Mouse (Mus musculus) liver, embryonic 14.5 days (tissue): ENCODE results near the gene Trp53tg5. TPM values are rescaled to one million over a fixed set of nuclear protein-coding genes. Genes with fewer than 3 reads are reported as not detected.

ENCODE experiments used
- ATAC-seq: fragments of 200-750 bp; cut with Nextera tagmentation; 2 replicates; pipeline ENCODE4 v1.8.0; 2017; ENCODE audit warnings: moderate number of reproducible peaks, mild to moderate bottlenecking, moderate library complexity; ENCODE audit not compliant: insufficient read depth
- DNase-seq, 3 experiments: peaks; one replicate each; pipeline ENCODE4 v3.0.0-alpha.2; 2012 to 2013; ENCODE audit warnings: low read depth in 3 of 3, low spot score in 3 of 3
- H3K27ac ChIP-seq: fragments of 300-500 bp; sonication (generic); 2 replicates; pipeline ENCODE4 v1.5.1; 2014; ENCODE audit warnings: moderate library complexity, mild to moderate bottlenecking, control low read depth, inconsistent platforms
- H3K27me3 ChIP-seq: fragments of 300-500 bp; sonication (generic); 2 replicates; pipeline ENCODE4 v1.6.1; 2014; ENCODE audit warnings: mild to moderate bottlenecking, low read length, moderate library complexity; ENCODE audit not compliant: control insufficient read depth, insufficient read depth
- H3K36me3 ChIP-seq: fragments of 300-500 bp; sonication (generic); replicated peaks from 2 replicates; pipeline ENCODE4 v1.6.1; 2014; ENCODE audit warnings: low read depth; ENCODE audit not compliant: control insufficient read depth, insufficient read depth
- H3K4me1 ChIP-seq, 2 experiments: fragments of 200-500 bp in 1 of 2; fragments of 300-500 bp in 1 of 2; sonication (generic) in 1 of 2; replicated peaks; 2 replicates each; pipeline ENCODE4 v1.6.1; 2012 to 2014; ENCODE audit warnings: antibody characterized with exemption in 1 of 2, inconsistent platforms in 1 of 2, low read length in 1 of 2; ENCODE audit not compliant: control insufficient read depth in 2 of 2, insufficient read depth in 2 of 2
- H3K4me2 ChIP-seq: fragments of 300-500 bp; sonication (generic); 2 replicates; pipeline ENCODE4 v1.6.1; 2014; ENCODE audit warnings: low read depth, mild to moderate bottlenecking, control low read depth, moderate library complexity
- H3K4me3 ChIP-seq, 2 experiments: fragments of 200-500 bp in 1 of 2; fragments of 300-500 bp in 1 of 2; sonication (generic) in 1 of 2; 2 replicates each; pipeline ENCODE4 v1.5.1; 2012 to 2014; ENCODE audit warnings: low read depth in 2 of 2, low read length in 2 of 2, mild to moderate bottlenecking in 2 of 2, control low read depth in 1 of 2, inconsistent platforms in 1 of 2, moderate library complexity in 1 of 2; ENCODE audit not compliant: insufficient read depth in 1 of 2
- H3K9ac ChIP-seq: fragments of 300-500 bp; sonication (generic); replicated peaks from 2 replicates; pipeline ENCODE4 v1.6.1; 2014; ENCODE audit warnings: mild to moderate bottlenecking, control low read depth, moderate library complexity
- H3K9me3 ChIP-seq: fragments of 300-500 bp; sonication (generic); 2 replicates; pipeline ENCODE4 v1.6.1; 2016; ENCODE audit warnings: low read length, mixed read lengths; ENCODE audit not compliant: control insufficient read depth
- CTCF ChIP-seq: IDR thresholded peaks from 2 replicates; pipeline ENCODE4 v1.5.1; 2016; ENCODE audit warnings: antibody characterized with exemption, low read depth, control low read depth
- EP300 ChIP-seq: IDR thresholded peaks from 2 replicates; pipeline ENCODE4 v1.6.1; 2016; ENCODE audit warnings: antibody characterized with exemption, low read depth
- WGBS: fragments of 180-500 bp; shearing (Covaris S2); extraction: QIAGEN DNeasy Blood & Tissue Kit; methylation state at CpG from one replicate; pipeline ENCODE4 v1.1.7; 2014; ENCODE audit not compliant: insufficient replicate concordance; 5-methylcytosine and 5-hydroxymethylcytosine counted together
- polyA plus RNA-seq, 2 experiments: library from polyadenylated mRNA; depleted of rRNA in 1 of 2; stranded (reverse) in 1 of 2; unstranded in 1 of 2; fragments of >200 nt; fragmentation: Nextera tagmentation in 1 of 2; extraction: Ambion mirVana in 1 of 2; gene quantifications; 2 replicates each; pipeline versions ENCODE4 v1.2.1 to v1.2.3; 2012 to 2014

Gene Trp53tg5
- polyA plus RNA-seq, 2 experiments, result not detected

- no peak for DNase-seq
- H3K4me2 ChIP-seq, result peak within 1 kb of the TSS; percentile 66
- H3K4me3 ChIP-seq, result peak within 1 kb of the TSS; percentile 36 to 59
- H3K9ac ChIP-seq, result no peak within 1 kb of the TSS
- no peak within 1 kb of the TSS for H3K27ac ChIP-seq
- no peak for TF ChIP-seq CTCF
- no peak for TF ChIP-seq EP300
- 4% methylated on average over 26 of the region's 26 CpGs for WGBS
- peaks cover 28% of the 10 kb centered on the region for H3K27me3 ChIP-seq
- H3K4me1 ChIP-seq, result no peaks in the 10 kb centered on the region
- H3K36me3 ChIP-seq, result no peaks in the 10 kb centered on the region
- peak; percentile 31; the same call in 1 of the 2 replicates for ATAC-seq
- no peaks in the 10 kb centered on the region for H3K9me3 ChIP-seq
These were observed 12.2 kb upstream of the Trp53tg5 start, which contains the start of gene Dbndd2 for GRCm38 (mm10) chr2:164485681-164486257. Gene Dbndd2, plus strand, starts transcription at chr2:164486106.

GRCm38 (mm10) chr2:164470254-164470653, 3.3 kb downstream of the Trp53tg5 start:
- Histone ChIP-seq H3K9me3 (no peaks in the 10 kb centered on the region), H3K36me3 (no peaks in the 10 kb centered on the region), H3K4me1 (peaks cover 0 to 4% of the 10 kb centered on the region in 2 experiments; a peak in 1 of 4 replicates), H3K9ac (no peak overlapping the region), H3K4me3 (no peak overlapping the region), H3K27ac (no peak overlapping the region), H3K4me2 (no peak overlapping the region), H3K27me3 (no peaks in the 10 kb centered on the region)
- peak in 2 of 3 experiments; percentile 26 to 37 for DNase-seq
- ATAC-seq, result no peak
- TF ChIP-seq EP300 (no peak), CTCF (peak; percentile 73)
- 16% methylated on average over 10 of the region's 10 CpGs for WGBS

GRCm38 (mm10) chr2:164466787-164467186, 6.7 kb downstream of the Trp53tg5 start:
- TF ChIP-seq CTCF (no peak), EP300 (peak; percentile 39; the same call in 1 of the 2 replicates)
- H3K4me1 ChIP-seq, result peaks cover 4 to 11% of the 10 kb centered on the region in 2 experiments
- H3K9ac ChIP-seq, result no peak overlapping the region
- no peak overlapping the region for H3K4me2 ChIP-seq
- H3K4me3 ChIP-seq, result no peak overlapping the region
- WGBS, result 44% methylated on average over 5 of the region's 5 CpGs
- ATAC-seq (peak; percentile 67), DNase-seq (no peak)
- no peaks in the 10 kb centered on the region for H3K9me3 ChIP-seq
- H3K27ac ChIP-seq, result no peak overlapping the region
- no peaks in the 10 kb centered on the region for H3K27me3 ChIP-seq
- peaks cover 8% of the 10 kb centered on the region for H3K36me3 ChIP-seq

GRCm38 (mm10) chr2:164465161-164465560, 8.4 kb downstream of the Trp53tg5 start:
- H3K4me2 ChIP-seq, result no peak overlapping the region
- no peak for ATAC-seq
- no peak for TF ChIP-seq CTCF
- TF ChIP-seq EP300, result no peak

GRCm38 (mm10) chr2:164460745-164461551, 12.6 kb downstream of the Trp53tg5 start, which contains the start of gene Gm20458:
Gene Gm20458, plus strand, starts transcription at chr2:164460967.
- Histone ChIP-seq H3K27ac (peak within 1 kb of the TSS; percentile 5; the same call in 1 of the 2 replicates), H3K4me2 (peak within 1 kb of the TSS; percentile 73), H3K9ac (peak within 1 kb of the TSS; percentile 77), H3K4me3 (peak within 1 kb of the TSS; percentile 80 to 87), H3K36me3 (peaks cover 8% of the 10 kb centered on the region), H3K27me3 (no peaks in the 10 kb centered on the region), H3K4me1 (peaks cover 4 to 14% of the 10 kb centered on the region in 2 experiments), H3K9me3 (no peaks in the 10 kb centered on the region)
- peak; percentile 98 for ATAC-seq
- WGBS, result under 1% methylated on average over 75 of the region's 79 CpGs
- peak; percentile 86 for TF ChIP-seq CTCF
- no peak for TF ChIP-seq EP300
- DNase-seq, result peak; percentile 92 to 93 (median 92)

More at GRCm38 (mm10) chr2:164465161-164465560, 8.4 kb downstream of the Trp53tg5 start:
- Histone ChIP-seq H3K9ac (no peak overlapping the region), H3K36me3 (peaks cover 8% of the 10 kb centered on the region), H3K27ac (no peak overlapping the region), H3K4me3 (no peak overlapping the region), H3K9me3 (no peaks in the 10 kb centered on the region), H3K4me1 (peaks cover 4 to 14% of the 10 kb centered on the region in 2 experiments), H3K27me3 (no peaks in the 10 kb centered on the region)
- no peak for DNase-seq
